Mouse (Mus musculus) stomach, postnatal 0 days (tissue): ENCODE measurements around the gene Mxd3. TPM values are rescaled to one million over a fixed set of nuclear protein-coding genes. Genes with fewer than 3 reads are reported as not detected.
A peak's percentile ranks its signal among the peaks of the same experiment; 100 is the strongest.

ENCODE experiments used
- ATAC-seq: fragments of 200-750 bp; cut with Nextera tagmentation; 2 replicates; pipeline ENCODE4 v1.8.0; 2017; ENCODE audit not compliant: low FRiP score, low TSS enrichment
- DNase-seq: peaks from one replicate; pipeline ENCODE4 v3.0.0-alpha.2; 2016; ENCODE audit warnings: low spot score
- H3K27ac ChIP-seq: fragments of 300-500 bp; sonication (generic); replicated peaks from 2 replicates; pipeline ENCODE4 v1.5.1; 2014; ENCODE audit warnings: mild to moderate bottlenecking, control low read depth
- H3K27me3 ChIP-seq: fragments of 300-500 bp; sonication (generic); 2 replicates; pipeline ENCODE4 v1.6.1; 2014; ENCODE audit warnings: low read length; ENCODE audit not compliant: control insufficient read depth, insufficient read depth
- H3K36me3 ChIP-seq: fragments of 300-500 bp; sonication (generic); 2 replicates; pipeline ENCODE4 v1.6.1; 2014; ENCODE audit warnings: low read length, mixed read lengths; ENCODE audit not compliant: control insufficient read depth, insufficient read depth
- H3K4me1 ChIP-seq: fragments of 300-500 bp; sonication (generic); replicated peaks from 2 replicates; pipeline ENCODE4 v1.6.1; 2014; ENCODE audit warnings: antibody characterized with exemption; ENCODE audit not compliant: control insufficient read depth, insufficient read depth
- H3K4me2 ChIP-seq: fragments of 300-500 bp; sonication (generic); replicated peaks from 2 replicates; pipeline ENCODE4 v1.6.1; 2014; ENCODE audit warnings: low read depth, mild to moderate bottlenecking, control low read depth, moderate library complexity
- H3K4me3 ChIP-seq: fragments of 300-500 bp; sonication (generic); 2 replicates; pipeline ENCODE4 v1.5.1; 2014; ENCODE audit warnings: low read depth, low read length, control low read depth
- H3K9ac ChIP-seq: fragments of 300-500 bp; sonication (generic); 2 replicates; pipeline ENCODE4 v1.6.1; 2014; ENCODE audit warnings: mild to moderate bottlenecking, low read length, control low read depth, mixed read lengths
- H3K9me3 ChIP-seq: fragments of 300-500 bp; sonication (generic); 2 replicates; pipeline ENCODE4 v1.6.1; 2016; ENCODE audit warnings: low read length; ENCODE audit not compliant: control insufficient read depth
- CTCF ChIP-seq: IDR thresholded peaks from 2 replicates; pipeline ENCODE4 v1.5.1; 2016; ENCODE audit warnings: antibody characterized with exemption, low read depth, mild to moderate bottlenecking, moderate library complexity
- EP300 ChIP-seq: optimal IDR thresholded peaks from 2 replicates; pipeline ENCODE3; 2016; ENCODE audit warnings: antibody characterized with exemption
- WGBS: fragments of 180-500 bp; shearing (Covaris S2); extraction: QIAGEN DNeasy Blood & Tissue Kit; methylation state at CpG from one replicate; pipeline ENCODE4 v1.1.7; 2014; 5-methylcytosine and 5-hydroxymethylcytosine counted together
- polyA plus RNA-seq: library from polyadenylated mRNA; unstranded; fragments of >200 nt; fragmentation: Nextera tagmentation; extraction: Ambion mirVana; gene quantifications from 2 replicates; pipeline ENCODE4 v1.2.1, GENCODE M21; 2015

The Mxd3 gene
- polyA plus RNA-seq, 1 experiment from 2014 or later = 12.4 TPM

DNA sequence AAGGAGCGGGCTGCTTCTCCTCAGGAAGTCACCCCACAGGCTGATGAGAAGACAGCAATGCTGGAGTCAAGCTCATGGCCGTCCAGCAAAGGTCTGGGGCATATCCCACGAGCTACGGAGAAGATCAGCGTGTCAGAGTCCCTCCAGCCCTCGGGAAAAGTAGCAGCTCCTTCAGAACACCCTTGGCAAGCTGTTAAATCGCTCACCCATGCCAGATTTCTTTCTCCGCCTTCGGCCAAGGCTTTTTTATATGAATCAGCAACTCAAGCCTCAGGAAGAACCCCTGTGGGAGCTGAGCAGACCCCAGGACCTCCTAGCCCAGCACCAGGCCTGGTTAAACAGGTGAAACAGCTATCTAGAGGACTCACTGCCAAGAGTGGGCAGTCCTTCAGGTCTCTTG is 16.6 kb downstream of the Mxd3 start:
- ATAC-seq = no peak
- DNase-seq = no peak
- no peaks in the 10 kb centered on the region for H3K9me3 ChIP-seq
- WGBS = 85% methylated on average over 9 of the region's 9 CpGs
- no peaks in the 10 kb centered on the region for H3K27me3 ChIP-seq
- no peak for TF ChIP-seq EP300
- no peak for TF ChIP-seq CTCF
- no peak overlapping the region for H3K4me2 ChIP-seq
- H3K36me3 ChIP-seq = peaks cover 34% of the 10 kb centered on the region
- no peaks in the 10 kb centered on the region for H3K4me1 ChIP-seq
- H3K9ac ChIP-seq = no peak overlapping the region
- no peak overlapping the region for H3K4me3 ChIP-seq
- H3K27ac ChIP-seq = no peak overlapping the region

DNA sequence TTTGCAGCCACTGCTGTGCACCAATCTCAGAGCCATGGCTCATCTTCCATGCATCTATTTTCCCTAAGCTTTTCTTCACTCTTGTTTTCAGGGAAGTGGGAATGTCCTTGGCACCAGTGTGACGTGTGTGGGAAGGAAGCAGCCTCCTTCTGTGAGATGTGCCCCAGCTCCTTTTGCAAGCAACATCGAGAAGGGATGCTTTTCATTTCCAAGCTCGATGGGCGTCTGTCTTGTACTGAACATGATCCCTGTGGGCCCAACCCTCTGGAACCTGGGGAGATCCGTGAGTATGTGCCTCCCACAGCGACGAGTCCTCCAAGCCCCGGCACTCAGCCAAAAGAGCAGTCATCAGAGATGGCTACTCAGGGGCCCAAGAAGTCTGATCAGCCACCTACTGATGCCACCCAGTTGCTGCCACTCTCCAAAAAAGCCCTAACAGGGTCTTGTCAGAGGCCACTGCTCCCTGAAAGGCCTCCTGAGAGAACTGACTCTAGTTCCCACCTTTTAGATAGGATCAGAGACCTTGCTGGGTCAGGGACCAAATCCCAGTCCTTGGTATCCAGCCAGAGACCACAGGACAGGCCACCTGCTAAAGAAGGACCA is 17.5 kb downstream of the Mxd3 start:
- H3K4me1 ChIP-seq = no peaks in the 10 kb centered on the region
- no peak overlapping the region for H3K9ac ChIP-seq
- TF ChIP-seq EP300 (no peak), CTCF (no peak)
- H3K27me3 ChIP-seq = no peaks in the 10 kb centered on the region
- no peaks in the 10 kb centered on the region for H3K9me3 ChIP-seq
- 86% methylated on average over 8 of the region's 8 CpGs for WGBS
- H3K27ac ChIP-seq = no peak overlapping the region
- H3K36me3 ChIP-seq = peaks cover 34% of the 10 kb centered on the region
- DNase-seq = no peak
- no peak overlapping the region for H3K4me3 ChIP-seq
- H3K4me2 ChIP-seq = no peak overlapping the region
- no peak for ATAC-seq

DNA sequence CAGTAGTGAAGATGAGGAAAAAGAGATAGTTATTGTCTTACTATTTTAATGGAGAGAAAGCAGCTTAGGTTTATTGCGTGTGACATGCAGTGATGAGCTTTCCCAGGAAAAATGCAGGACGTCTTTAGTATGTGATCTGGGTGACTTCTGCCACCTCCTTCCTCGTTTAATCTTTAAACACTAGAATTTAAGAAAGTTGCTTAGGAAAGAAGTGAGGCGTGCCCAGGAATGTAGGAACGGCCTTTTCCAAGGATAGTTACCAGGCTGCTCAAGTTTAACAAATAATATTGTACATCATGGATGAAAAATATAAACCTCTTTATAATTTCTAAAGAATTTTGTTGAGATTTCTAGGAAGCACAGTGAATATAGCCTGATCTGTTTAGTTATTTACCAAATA is 28.7 kb downstream of the Mxd3 start:
- Histone ChIP-seq H3K4me2 (no peak overlapping the region), H3K9ac (no peak overlapping the region), H3K36me3 (peaks cover 18% of the 10 kb centered on the region), H3K9me3 (no peaks in the 10 kb centered on the region), H3K27ac (no peak overlapping the region), H3K27me3 (no peaks in the 10 kb centered on the region), H3K4me1 (no peaks in the 10 kb centered on the region), H3K4me3 (no peak overlapping the region)
- TF ChIP-seq EP300 (no peak), CTCF (no peak)
- ATAC-seq (no peak), DNase-seq (no peak)
- WGBS = 76% methylated on average over 5 of the region's 5 CpGs

DNA sequence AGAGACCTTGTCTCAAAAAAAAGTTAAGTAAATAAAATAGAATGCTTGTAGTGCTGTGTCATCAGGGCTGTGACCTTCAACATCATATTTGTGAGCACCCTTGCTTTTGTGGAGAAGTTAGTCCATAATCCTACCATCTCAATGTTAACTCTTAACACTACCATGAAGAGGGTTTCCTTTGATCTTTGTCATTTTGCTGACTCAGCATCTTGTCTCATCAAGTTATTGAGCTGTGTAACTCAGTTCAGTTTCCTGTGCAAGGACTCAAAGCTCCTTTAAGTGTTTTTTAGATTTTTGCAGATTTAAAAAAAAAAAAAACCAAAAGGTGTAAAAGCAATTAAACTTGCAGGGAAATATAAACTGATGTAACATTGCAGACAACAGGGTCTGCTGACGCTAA is 32.9 kb downstream of the Mxd3 start:
- DNase-seq (no peak), ATAC-seq (no peak)
- H3K9me3 ChIP-seq = no peaks in the 10 kb centered on the region
- peaks cover 15% of the 10 kb centered on the region for H3K36me3 ChIP-seq
- no peak for TF ChIP-seq CTCF
- TF ChIP-seq EP300 = no peak
- H3K4me2 ChIP-seq = no peak overlapping the region
- no peak overlapping the region for H3K4me3 ChIP-seq
- H3K9ac ChIP-seq = no peak overlapping the region
- H3K27ac ChIP-seq = no peak overlapping the region
- H3K27me3 ChIP-seq = no peaks in the 10 kb centered on the region
- 95% methylated on average over 1 of the region's 1 CpGs for WGBS
- H3K4me1 ChIP-seq = no peaks in the 10 kb centered on the region

DNA sequence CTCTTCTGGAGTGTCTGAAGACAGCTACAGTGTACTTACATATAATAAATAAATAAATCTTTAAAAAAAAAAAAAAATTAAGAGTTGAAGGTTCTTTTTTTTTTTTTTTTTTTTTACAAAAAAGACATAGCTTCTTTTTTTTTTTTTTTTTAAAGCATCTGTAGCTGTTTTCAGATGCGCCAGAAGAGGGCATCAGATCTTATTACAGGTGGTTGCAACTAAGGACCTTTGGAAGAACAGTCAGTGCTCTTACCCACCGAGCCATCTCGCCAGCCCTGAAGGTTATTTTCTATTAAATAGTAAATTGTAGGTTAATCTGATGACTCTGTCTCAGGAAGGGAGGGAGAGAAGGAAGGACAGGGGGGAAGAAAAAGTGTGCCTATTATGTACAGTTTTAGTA is 40.8 kb downstream of the Mxd3 start:
- H3K27me3 ChIP-seq = no peaks in the 10 kb centered on the region
- no peaks in the 10 kb centered on the region for H3K4me1 ChIP-seq
- H3K4me3 ChIP-seq = no peak overlapping the region
- no peak overlapping the region for H3K27ac ChIP-seq
- no peaks in the 10 kb centered on the region for H3K9me3 ChIP-seq
- H3K36me3 ChIP-seq = peaks cover 10% of the 10 kb centered on the region
- no peak for TF ChIP-seq EP300
- peak; percentile 39 for TF ChIP-seq CTCF
- 77% methylated on average over 3 of the region's 3 CpGs for WGBS
- no peak overlapping the region for H3K9ac ChIP-seq
- DNase-seq = no peak
- H3K4me2 ChIP-seq = no peak overlapping the region
- no peak for ATAC-seq

DNA sequence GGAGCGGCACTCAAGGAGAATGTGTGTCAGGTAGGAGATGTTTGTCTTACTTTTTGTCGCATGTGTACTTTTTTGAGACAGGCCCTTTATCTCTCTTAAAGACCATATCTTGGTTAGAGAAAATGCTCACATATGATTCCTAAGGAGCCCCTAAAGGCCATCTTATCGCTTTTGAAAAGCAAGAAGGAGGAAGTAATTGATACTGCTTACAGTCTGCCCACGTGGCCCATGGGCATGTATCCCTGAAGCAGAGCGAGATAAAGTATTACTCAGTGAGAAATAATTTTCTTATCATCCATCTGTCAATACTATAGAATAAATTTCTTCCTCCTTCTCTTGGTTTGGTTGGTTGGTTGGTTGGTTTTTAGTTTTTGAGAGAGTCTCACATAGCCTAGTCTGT is 52.0 kb downstream of the Mxd3 start:
- H3K27ac ChIP-seq = no peak overlapping the region
- TF ChIP-seq EP300 (no peak), CTCF (no peak)
- H3K4me1 ChIP-seq = no peaks in the 10 kb centered on the region
- no peak overlapping the region for H3K4me2 ChIP-seq
- no peaks in the 10 kb centered on the region for H3K9me3 ChIP-seq
- peak; percentile 75; the same call in 1 of the 2 replicates for ATAC-seq
- H3K9ac ChIP-seq = no peak overlapping the region
- H3K4me3 ChIP-seq = no peak overlapping the region
- no peaks in the 10 kb centered on the region for H3K27me3 ChIP-seq
- H3K36me3 ChIP-seq = peaks cover 24% of the 10 kb centered on the region
- peak; percentile 37 for DNase-seq
- 76% methylated on average over 5 of the region's 5 CpGs for WGBS
